Mouse (Mus musculus) intestine, embryonic 14.5 days (tissue): Measurements from ENCODE around the gene Megf9. TPM values are rescaled to one million over a fixed set of nuclear protein-coding genes. Genes with fewer than 3 reads are reported as not detected.

Experiments
- ATAC-seq: fragments of 200-750 bp; cut with Nextera tagmentation; replicated peaks from 2 replicates; pipeline ENCODE4 v1.8.0; 2017; ENCODE audit warnings: low read depth, moderate number of reproducible peaks, moderate TSS enrichment, moderate library complexity; ENCODE audit not compliant: low FRiP score, low TSS enrichment
- DNase-seq: peaks from one replicate; pipeline ENCODE4 v3.0.0-alpha.2; 2018; ENCODE audit warnings: low spot score
- H3K27ac ChIP-seq: fragments of 300-500 bp; sonication (generic); 2 replicates; pipeline ENCODE4 v1.5.1; 2014; ENCODE audit warnings: low read depth, mild to moderate bottlenecking, control low read depth
- H3K27me3 ChIP-seq: fragments of 300-500 bp; sonication (generic); replicated peaks from 2 replicates; pipeline ENCODE4 v1.6.1; 2014; ENCODE audit warnings: low read length, control low read depth; ENCODE audit not compliant: control insufficient read depth, insufficient read depth
- H3K36me3 ChIP-seq: fragments of 300-500 bp; sonication (generic); 2 replicates; pipeline ENCODE4 v1.6.1; 2014; ENCODE audit warnings: low read length, control low read depth; ENCODE audit not compliant: control insufficient read depth, insufficient read depth
- H3K4me1 ChIP-seq: fragments of 300-500 bp; sonication (generic); replicated peaks from 2 replicates; pipeline ENCODE4 v1.6.1; 2014; ENCODE audit warnings: low read length, control low read depth, mixed read lengths; ENCODE audit not compliant: control insufficient read depth, insufficient read depth
- H3K4me2 ChIP-seq: fragments of 300-500 bp; sonication (generic); 2 replicates; pipeline ENCODE4 v1.6.1; 2014; ENCODE audit warnings: low read length
- H3K4me3 ChIP-seq: fragments of 300-500 bp; sonication (generic); 2 replicates; pipeline ENCODE4 v1.5.1; 2014; ENCODE audit warnings: low read depth, low read length, control low read depth, mixed read lengths
- H3K9ac ChIP-seq: fragments of 300-500 bp; sonication (generic); 2 replicates; pipeline ENCODE4 v1.6.1; 2014; ENCODE audit warnings: mild to moderate bottlenecking, low read length
- H3K9me3 ChIP-seq: fragments of 300-500 bp; sonication (generic); 2 replicates; pipeline ENCODE4 v1.6.1; 2016; ENCODE audit warnings: low read length, control low read depth; ENCODE audit not compliant: control insufficient read depth
- WGBS: fragments of 180-500 bp; shearing (Covaris S2); extraction: QIAGEN DNeasy Blood & Tissue Kit; methylation state at CpG from one replicate; pipeline ENCODE4 v1.1.7; 2014; 5-methylcytosine and 5-hydroxymethylcytosine counted together
- polyA plus RNA-seq: library from polyadenylated mRNA; unstranded; fragments of >200 nt; fragmentation: Nextera tagmentation; extraction: Ambion mirVana; gene quantifications from 2 replicates; pipeline ENCODE4 v1.2.1, GENCODE M21; 2014

The Megf9 gene
- polyA plus RNA-seq, 1 experiment from 2014 or later, result 8.6 TPM

DNA sequence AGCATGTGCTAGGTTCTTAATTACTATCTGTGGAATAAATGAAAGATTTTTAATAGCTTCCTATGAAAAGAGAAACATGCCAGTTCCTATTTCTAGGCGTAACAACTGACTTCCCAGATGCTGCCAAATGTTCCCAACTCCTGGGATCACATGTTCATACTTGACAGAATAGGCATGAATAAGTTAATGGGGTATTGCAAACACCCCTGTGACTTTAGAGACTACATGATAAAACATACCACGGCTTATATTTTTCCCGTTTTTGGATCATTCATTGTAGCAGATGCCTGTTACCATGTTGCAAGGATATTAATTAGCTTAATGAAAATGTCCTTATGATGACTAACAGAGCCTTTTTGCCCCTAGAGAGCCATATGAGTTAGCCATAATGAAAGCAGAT, 88.0 kb downstream of the Megf9 start:
- H3K27me3 ChIP-seq, result no peaks in the 10 kb centered on the region
- no peaks in the 10 kb centered on the region for H3K36me3 ChIP-seq
- no peak overlapping the region for H3K4me2 ChIP-seq
- no peak overlapping the region for H3K9ac ChIP-seq
- H3K27ac ChIP-seq, result no peak overlapping the region
- no peaks in the 10 kb centered on the region for H3K9me3 ChIP-seq
- 89% methylated on average over 3 of the region's 3 CpGs for WGBS
- no peak for DNase-seq
- no peak for ATAC-seq
- no peak overlapping the region for H3K4me3 ChIP-seq
- no peaks in the 10 kb centered on the region for H3K4me1 ChIP-seq

DNA sequence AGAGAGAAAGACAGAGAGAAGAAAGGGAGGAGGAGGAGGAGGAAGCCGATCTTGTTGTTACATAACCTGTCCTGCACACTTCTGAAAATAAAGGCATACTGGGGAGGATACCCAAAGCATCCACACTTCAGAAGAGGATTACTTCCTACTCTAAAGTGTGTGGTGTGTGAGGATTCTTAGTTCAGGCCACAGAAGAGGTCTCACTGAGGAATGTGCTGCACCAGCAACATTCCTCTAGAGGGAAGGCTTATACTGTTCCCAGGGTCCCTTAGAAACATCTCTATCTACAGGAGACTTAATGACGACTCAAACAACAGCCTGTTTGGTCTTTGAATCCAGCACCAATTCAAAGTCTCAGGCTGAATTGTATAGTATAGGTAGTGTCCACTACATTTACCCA, 114.6 kb downstream of the Megf9 start:
- H3K36me3 ChIP-seq, result no peaks in the 10 kb centered on the region
- no peak for ATAC-seq
- H3K4me3 ChIP-seq, result no peak overlapping the region
- 71% methylated on average over 2 of the region's 2 CpGs for WGBS
- no peak overlapping the region for H3K4me2 ChIP-seq
- no peak overlapping the region for H3K9ac ChIP-seq
- no peaks in the 10 kb centered on the region for H3K4me1 ChIP-seq
- no peak overlapping the region for H3K27ac ChIP-seq
- H3K27me3 ChIP-seq, result no peaks in the 10 kb centered on the region
- no peak for DNase-seq
- H3K9me3 ChIP-seq, result no peaks in the 10 kb centered on the region

DNA sequence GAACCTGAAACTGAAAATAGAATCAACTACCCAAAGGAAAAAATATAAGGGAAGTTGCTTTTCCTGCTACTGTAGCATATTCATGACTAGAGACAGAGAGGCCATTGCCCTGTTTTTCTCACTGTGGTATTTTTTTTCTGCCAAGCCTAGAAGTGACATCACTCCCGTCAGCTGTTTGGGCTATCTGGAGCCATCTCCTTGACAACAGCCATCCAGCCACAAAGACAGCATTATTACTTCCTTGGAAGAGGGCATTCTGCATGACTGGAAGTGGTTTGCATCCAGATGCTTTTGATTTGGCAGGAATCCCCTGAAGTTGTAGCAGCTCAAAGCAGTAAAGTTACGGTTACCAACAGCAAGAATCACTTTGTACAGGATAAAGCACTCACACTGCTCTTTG, 122.7 kb downstream of the Megf9 start:
- ATAC-seq (no peak), DNase-seq (no peak)
- peaks cover 4% of the 10 kb centered on the region; the same call in 1 of the 2 replicates for H3K4me1 ChIP-seq
- no peak overlapping the region for H3K4me3 ChIP-seq
- H3K36me3 ChIP-seq, result no peaks in the 10 kb centered on the region
- no peaks in the 10 kb centered on the region for H3K27me3 ChIP-seq
- no peak overlapping the region for H3K9ac ChIP-seq
- no peak overlapping the region for H3K4me2 ChIP-seq
- WGBS, result 72% methylated on average over 2 of the region's 2 CpGs
- H3K27ac ChIP-seq, result no peak overlapping the region
- H3K9me3 ChIP-seq, result no peaks in the 10 kb centered on the region

DNA sequence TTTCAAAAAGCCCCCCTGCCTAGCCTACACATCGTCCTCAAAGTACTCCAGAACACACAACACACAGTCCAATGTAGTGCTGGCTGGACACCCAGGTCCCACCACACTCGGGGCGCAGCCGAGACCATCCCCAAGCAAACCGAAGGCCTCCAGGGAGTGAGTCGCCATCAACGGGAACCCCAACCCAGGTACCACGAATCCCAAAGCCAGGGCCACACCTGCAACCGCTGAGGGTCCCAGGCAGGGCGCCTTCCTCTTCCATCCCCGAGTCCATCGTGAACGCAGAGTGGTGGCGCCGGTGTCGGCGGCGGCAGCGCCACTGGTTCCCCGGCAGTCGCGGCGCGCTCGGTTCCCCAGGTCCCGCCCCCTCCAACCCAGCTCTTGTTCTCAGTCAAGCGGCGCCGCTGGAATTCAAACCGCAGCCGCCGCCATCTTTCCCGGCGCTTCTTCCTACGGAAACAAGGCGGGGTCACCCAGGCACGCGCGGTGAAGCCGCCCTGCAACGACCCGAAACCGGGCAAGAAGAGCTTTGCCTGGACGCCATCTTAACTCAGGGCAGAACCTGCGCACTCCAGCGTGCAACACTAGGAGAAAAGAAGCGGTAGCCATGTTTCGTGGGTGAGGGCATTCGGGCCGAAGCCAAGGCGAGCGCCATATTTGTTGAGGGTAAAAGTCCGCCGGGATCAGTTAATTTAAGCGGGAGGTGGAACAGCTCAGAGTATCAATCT, 124.6 kb downstream of the Megf9 start, which contains the start of gene Cdk5rap2:
Cdk5rap2 (minus strand) TSS at position 450 of the 728 bp plus-strand sequence.
- no peaks in the 10 kb centered on the region for H3K36me3 ChIP-seq
- WGBS, result under 1% methylated on average over 55 of the region's 55 CpGs
- no peaks in the 10 kb centered on the region for H3K27me3 ChIP-seq
- peaks cover 4% of the 10 kb centered on the region; the same call in 1 of the 2 replicates for H3K4me1 ChIP-seq
- DNase-seq (peak; percentile 97), ATAC-seq (peak; percentile 99)
- H3K9me3 ChIP-seq, result no peaks in the 10 kb centered on the region
- peak within 1 kb of the TSS; percentile 60 for H3K4me2 ChIP-seq
- H3K9ac ChIP-seq, result peak within 1 kb of the TSS; percentile 82
- peak within 1 kb of the TSS; percentile 43; the same call in 1 of the 2 replicates for H3K27ac ChIP-seq
- H3K4me3 ChIP-seq, result peak within 1 kb of the TSS; percentile 85

DNA sequence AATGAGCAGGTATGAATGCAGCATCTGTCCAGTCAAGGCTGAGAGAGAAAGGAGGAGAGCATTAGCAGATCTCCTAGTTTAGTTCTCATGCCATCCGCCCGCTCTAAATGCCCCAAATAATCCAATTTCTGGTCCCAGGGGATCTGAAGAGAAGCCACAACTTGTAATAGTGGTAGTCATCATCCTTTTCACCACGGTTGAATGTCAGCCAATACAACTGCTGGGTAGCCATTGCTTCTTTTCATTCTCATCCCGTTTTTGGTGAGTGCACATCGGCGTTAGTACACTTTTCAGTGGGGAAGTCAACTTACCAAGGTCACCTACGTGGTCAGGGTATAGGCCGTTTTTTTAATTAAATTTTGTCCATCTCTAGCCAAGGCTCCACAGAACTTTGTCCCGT, 125.3 kb downstream of the Megf9 start:
- H3K9me3 ChIP-seq, result no peaks in the 10 kb centered on the region
- peak overlapping the region; percentile 82 for H3K9ac ChIP-seq
- H3K4me1 ChIP-seq, result peaks cover 4% of the 10 kb centered on the region; the same call in 1 of the 2 replicates
- ATAC-seq (no peak), DNase-seq (peak; percentile 51)
- H3K4me2 ChIP-seq, result peak overlapping the region; percentile 60
- WGBS, result 22% methylated on average over 9 of the region's 9 CpGs
- no peaks in the 10 kb centered on the region for H3K36me3 ChIP-seq
- H3K27me3 ChIP-seq, result no peaks in the 10 kb centered on the region
- H3K27ac ChIP-seq, result no peak overlapping the region
- H3K4me3 ChIP-seq, result peak overlapping the region; percentile 85

DNA sequence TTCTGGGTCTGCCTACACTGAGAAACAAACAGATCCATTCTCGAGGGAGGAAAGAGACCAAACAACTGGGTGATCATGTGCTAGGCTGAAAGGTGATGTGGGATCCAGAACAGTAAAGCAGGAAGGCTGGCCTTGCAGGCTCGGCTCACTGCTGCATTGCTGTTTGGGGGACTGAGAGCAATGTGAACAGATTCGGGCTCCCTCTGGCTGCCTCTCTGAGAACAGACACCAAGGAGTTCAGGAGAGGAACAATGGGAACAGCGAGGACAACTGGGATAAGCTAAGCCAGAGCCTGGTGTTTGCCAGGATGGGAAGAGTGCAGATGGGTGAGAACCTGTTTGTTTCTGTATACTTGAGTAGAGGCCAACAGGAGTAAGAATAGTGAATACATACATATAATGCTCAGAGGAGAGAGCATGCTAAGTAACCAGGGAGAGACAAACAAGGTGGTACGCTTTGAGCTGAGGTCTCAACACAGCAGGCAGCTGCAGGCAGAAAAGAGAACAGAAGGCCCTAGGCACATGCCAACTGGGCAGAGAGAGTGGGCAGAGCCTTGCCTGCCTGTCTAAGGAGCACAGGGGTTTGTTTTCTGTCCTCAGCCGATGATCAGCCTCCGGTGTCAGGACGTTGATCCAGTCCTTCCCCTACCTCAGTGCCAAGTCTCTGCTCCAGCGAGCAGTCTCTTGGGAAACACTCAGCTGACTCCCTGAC, 132.5 kb downstream of the Megf9 start:
- DNase-seq (peak; percentile 47), ATAC-seq (no peak)
- Histone ChIP-seq H3K4me1 (no peaks in the 10 kb centered on the region), H3K27ac (no peak overlapping the region), H3K27me3 (no peaks in the 10 kb centered on the region), H3K9me3 (no peaks in the 10 kb centered on the region), H3K4me2 (no peak overlapping the region), H3K4me3 (no peak overlapping the region), H3K9ac (no peak overlapping the region), H3K36me3 (peaks cover 38% of the 10 kb centered on the region)
- WGBS, result 71% methylated on average over 9 of the region's 9 CpGs

DNA sequence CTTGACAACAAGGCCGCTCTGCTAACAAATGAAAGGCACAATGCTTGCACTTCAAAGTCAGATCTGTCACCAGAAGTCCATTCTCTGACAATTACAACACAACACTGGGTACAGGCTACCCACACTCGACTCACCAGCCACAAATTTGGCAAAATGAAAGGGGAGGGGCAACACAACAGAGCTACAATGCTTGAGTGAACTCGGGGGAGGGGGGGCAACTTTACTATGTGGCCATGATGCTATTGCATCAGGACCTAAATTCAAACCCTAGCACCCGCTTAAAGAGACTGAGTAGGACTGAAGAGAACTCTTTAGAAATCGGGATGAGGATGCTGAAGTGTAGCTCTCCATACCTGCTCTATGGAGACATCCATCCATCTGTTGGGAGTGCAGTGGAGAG, 135.3 kb downstream of the Megf9 start:
- no peaks in the 10 kb centered on the region for H3K27me3 ChIP-seq
- H3K9me3 ChIP-seq, result no peaks in the 10 kb centered on the region
- no peak overlapping the region for H3K9ac ChIP-seq
- ATAC-seq, result no peak
- H3K27ac ChIP-seq, result no peak overlapping the region
- H3K4me2 ChIP-seq, result no peak overlapping the region
- 88% methylated on average over 5 of the region's 5 CpGs for WGBS
- no peak overlapping the region for H3K4me3 ChIP-seq
- H3K36me3 ChIP-seq, result peaks cover 38% of the 10 kb centered on the region
- H3K4me1 ChIP-seq, result no peaks in the 10 kb centered on the region
- peak; percentile 24 for DNase-seq

DNA sequence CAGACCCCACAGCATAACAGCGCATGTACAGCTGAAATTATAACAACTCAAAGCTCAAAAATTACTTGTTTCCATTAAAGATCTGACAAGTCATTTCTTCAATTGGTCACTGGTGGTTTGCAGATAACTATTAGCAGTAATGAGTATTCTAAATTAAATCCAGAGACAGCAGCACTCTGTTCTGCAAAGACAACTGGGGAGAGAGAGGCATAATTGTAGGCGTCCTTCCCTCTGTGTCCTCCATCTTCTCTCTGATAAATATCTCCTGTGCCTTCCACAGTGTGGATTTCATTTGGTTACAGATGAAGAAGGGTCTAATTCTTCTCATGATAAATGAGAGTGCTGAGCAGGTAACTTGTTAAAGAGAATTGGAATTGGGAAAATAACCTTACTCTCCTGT, 135.7 kb downstream of the Megf9 start:
- H3K27ac ChIP-seq, result no peak overlapping the region
- H3K4me2 ChIP-seq, result no peak overlapping the region
- no peak overlapping the region for H3K4me3 ChIP-seq
- peak; percentile 2 for DNase-seq
- no peaks in the 10 kb centered on the region for H3K27me3 ChIP-seq
- H3K4me1 ChIP-seq, result no peaks in the 10 kb centered on the region
- no peak for ATAC-seq
- H3K36me3 ChIP-seq, result peaks cover 38% of the 10 kb centered on the region
- no peaks in the 10 kb centered on the region for H3K9me3 ChIP-seq
- H3K9ac ChIP-seq, result no peak overlapping the region
- 86% methylated on average over 2 of the region's 2 CpGs for WGBS
